Mouse (Mus musculus): Measurements from ENCODE around the gene Adgrv1. TPM values are rescaled to one million over a fixed set of nuclear protein-coding genes. Genes with fewer than 3 reads are reported as not detected.

Gene Adgrv1
- polyA plus RNA-seq, 1 experiment, result under 0.01 TPM

- H3K9me3 ChIP-seq (ENCODE audit: control insufficient read depth, low read length), result no peaks in the 10 kb centered on the region
- H3K4me3 ChIP-seq (replicated peaks), result no peak overlapping the region
- no peaks in the 10 kb centered on the region for H3K36me3 ChIP-seq (ENCODE audit: control insufficient read depth)
- H3K27me3 ChIP-seq (ENCODE audit: control insufficient read depth), result no peaks in the 10 kb centered on the region
- H3K4me1 ChIP-seq (ENCODE audit: control insufficient read depth), result no peaks in the 10 kb centered on the region
- TF ChIP-seq TAL1 (IDR thresholded peaks at IDR 0.05; ENCODE audit: low read length), result no peak
- no peak for TF ChIP-seq GATA1 (IDR thresholded peaks at IDR 0.05; ENCODE audit: low read length)
These were observed 230.8 kb downstream of the Adgrv1 start for GRCm38 (mm10) chr13:81402191-81402590.

DNA sequence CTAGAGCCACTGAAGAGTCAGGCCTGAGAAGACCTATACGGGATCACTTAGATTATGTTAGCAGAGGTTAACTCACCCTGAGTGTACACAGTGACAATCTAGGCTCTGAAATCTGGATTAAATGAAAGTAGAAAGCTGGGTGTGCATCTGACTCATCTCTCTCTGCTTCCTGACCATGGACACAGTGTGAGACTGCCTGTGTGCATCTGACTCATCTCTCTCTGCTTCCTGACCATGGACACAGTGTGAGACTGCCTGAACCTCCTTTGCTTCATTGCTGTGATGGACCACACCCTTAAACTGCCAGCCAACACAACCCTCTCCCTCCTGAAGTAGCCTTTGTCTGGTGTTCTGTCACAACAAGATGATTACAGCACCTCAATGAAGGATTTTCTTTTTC lies 231.2 kb downstream of the Adgrv1 start:
- no peaks in the 10 kb centered on the region for H3K9me3 ChIP-seq (ENCODE audit: control insufficient read depth, low read length)
- TF ChIP-seq TAL1 (IDR thresholded peaks at IDR 0.05; ENCODE audit: low read length), result no peak
- TF ChIP-seq GATA1 (IDR thresholded peaks at IDR 0.05; ENCODE audit: low read length), result no peak

DNA sequence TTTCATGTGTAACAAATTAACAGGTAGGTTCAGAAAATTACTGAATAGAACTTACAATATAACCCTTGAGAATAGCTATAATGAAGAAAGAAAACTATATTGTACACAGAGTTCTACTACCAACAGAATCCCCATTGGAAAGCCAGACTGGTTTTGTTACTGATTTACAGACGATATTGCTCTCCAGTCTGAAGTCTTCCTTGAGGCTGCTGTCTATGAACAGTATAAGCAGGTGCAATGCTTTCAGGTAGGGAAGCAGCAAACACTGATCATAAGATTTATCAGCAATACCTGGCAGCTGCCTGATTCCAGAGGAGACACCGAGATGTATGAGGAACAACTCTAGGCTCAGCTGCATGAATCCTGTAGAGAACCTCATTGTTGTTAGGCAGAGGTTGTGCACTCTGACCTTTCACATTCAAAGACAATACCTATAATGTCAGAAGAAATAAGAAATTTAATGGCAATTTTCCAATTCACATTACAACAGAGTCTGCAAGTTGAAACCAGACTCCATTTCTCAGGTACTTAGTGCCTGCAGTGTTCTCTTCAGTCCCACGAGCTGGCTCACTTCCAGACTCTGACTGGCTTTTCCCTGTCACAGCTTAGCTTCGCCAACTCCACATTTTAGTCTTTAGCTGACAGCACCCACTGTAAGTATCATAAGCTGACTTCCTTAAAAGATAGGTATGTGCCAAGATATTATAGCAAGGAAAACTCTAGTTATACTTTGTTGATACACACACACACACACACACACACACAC lies 247.2 kb downstream of the Adgrv1 start:
- Histone ChIP-seq H3K36me3 (ENCODE audit: control insufficient read depth) (no peaks in the 10 kb centered on the region), H3K4me1 (ENCODE audit: control insufficient read depth) (no peaks in the 10 kb centered on the region), H3K4me3 (replicated peaks) (no peak overlapping the region), H3K9me3 (ENCODE audit: control insufficient read depth, low read length) (no peaks in the 10 kb centered on the region), H3K27me3 (ENCODE audit: control insufficient read depth) (no peaks in the 10 kb centered on the region)
- no peak for TF ChIP-seq GATA1 (IDR thresholded peaks at IDR 0.05; ENCODE audit: low read length)
- no peak for TF ChIP-seq TAL1 (IDR thresholded peaks at IDR 0.05; ENCODE audit: low read length)

More for the DNA sequence above, 231.2 kb downstream of the Adgrv1 start:
- H3K4me1 ChIP-seq (ENCODE audit: control insufficient read depth), result no peaks in the 10 kb centered on the region
- H3K27me3 ChIP-seq (ENCODE audit: control insufficient read depth), result no peaks in the 10 kb centered on the region
- H3K4me3 ChIP-seq (replicated peaks), result no peak overlapping the region
- H3K36me3 ChIP-seq (ENCODE audit: control insufficient read depth), result no peaks in the 10 kb centered on the region

GRCm38 (mm10) chr13:81381835-81382234 lies 251.1 kb downstream of the Adgrv1 start:
- Histone ChIP-seq H3K9me3 (ENCODE audit: control insufficient read depth, low read length) (no peaks in the 10 kb centered on the region), H3K27me3 (ENCODE audit: control insufficient read depth) (no peaks in the 10 kb centered on the region)
- no peak for TF ChIP-seq GATA1 (IDR thresholded peaks at IDR 0.05; ENCODE audit: low read length)
- TF ChIP-seq TAL1 (IDR thresholded peaks at IDR 0.05; ENCODE audit: low read length), result no peak

GRCm38 (mm10) chr13:81370801-81371456 lies 262.0 kb downstream of the Adgrv1 start:
- no peak for TF ChIP-seq GATA1 (IDR thresholded peaks at IDR 0.05; ENCODE audit: low read length)
- TF ChIP-seq TAL1 (IDR thresholded peaks at IDR 0.05; ENCODE audit: low read length), result no peak
- Histone ChIP-seq H3K4me3 (replicated peaks) (no peak overlapping the region), H3K9me3 (ENCODE audit: control insufficient read depth, low read length) (no peaks in the 10 kb centered on the region), H3K27me3 (ENCODE audit: control insufficient read depth) (no peaks in the 10 kb centered on the region), H3K36me3 (ENCODE audit: control insufficient read depth) (no peaks in the 10 kb centered on the region), H3K4me1 (ENCODE audit: control insufficient read depth) (no peaks in the 10 kb centered on the region)

More at GRCm38 (mm10) chr13:81381835-81382234, 251.1 kb downstream of the Adgrv1 start:
- no peak overlapping the region for H3K4me3 ChIP-seq (replicated peaks)
- H3K4me1 ChIP-seq (ENCODE audit: control insufficient read depth), result no peaks in the 10 kb centered on the region
- H3K36me3 ChIP-seq (ENCODE audit: control insufficient read depth), result no peaks in the 10 kb centered on the region

DNA sequence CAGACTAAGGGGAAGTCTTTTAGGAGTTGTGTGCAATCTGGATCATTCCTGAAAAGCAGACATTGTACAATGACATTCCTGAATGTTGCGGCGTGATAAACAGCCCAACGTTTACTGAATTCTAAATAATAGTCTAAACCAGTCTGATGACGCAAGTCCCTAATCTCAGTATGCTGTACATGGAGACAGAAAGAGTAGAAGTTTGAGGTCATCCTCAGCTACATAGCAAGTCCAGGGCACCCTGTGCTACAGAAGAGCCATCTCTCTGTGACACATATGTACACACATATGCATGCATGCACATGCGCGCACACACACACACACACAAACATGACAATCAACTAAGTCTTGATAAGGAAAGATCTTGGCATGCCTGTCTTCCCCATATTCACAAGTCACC lies 262.8 kb downstream of the Adgrv1 start:
- no peak for TF ChIP-seq GATA1 (IDR thresholded peaks at IDR 0.05; ENCODE audit: low read length)
- TF ChIP-seq TAL1 (IDR thresholded peaks at IDR 0.05; ENCODE audit: low read length), result no peak
- H3K9me3 ChIP-seq (ENCODE audit: control insufficient read depth, low read length), result no peaks in the 10 kb centered on the region

GRCm38 (mm10) chr13:81369564-81369963 lies 263.4 kb downstream of the Adgrv1 start:
- no peak for TF ChIP-seq GATA1 (IDR thresholded peaks at IDR 0.05; ENCODE audit: low read length)
- TF ChIP-seq TAL1 (IDR thresholded peaks at IDR 0.05; ENCODE audit: low read length), result no peak
- no peaks in the 10 kb centered on the region for H3K27me3 ChIP-seq (ENCODE audit: control insufficient read depth)
- H3K4me3 ChIP-seq (replicated peaks), result no peak overlapping the region

More for the DNA sequence above, 262.8 kb downstream of the Adgrv1 start:
- Histone ChIP-seq H3K27me3 (ENCODE audit: control insufficient read depth) (no peaks in the 10 kb centered on the region), H3K36me3 (ENCODE audit: control insufficient read depth) (no peaks in the 10 kb centered on the region), H3K4me1 (ENCODE audit: control insufficient read depth) (no peaks in the 10 kb centered on the region), H3K4me3 (replicated peaks) (no peak overlapping the region)

GRCm38 (mm10) chr13:81368987-81369386 lies 264.0 kb downstream of the Adgrv1 start:
- Histone ChIP-seq H3K4me3 (replicated peaks) (no peak overlapping the region), H3K9me3 (ENCODE audit: control insufficient read depth, low read length) (no peaks in the 10 kb centered on the region), H3K4me1 (ENCODE audit: control insufficient read depth) (no peaks in the 10 kb centered on the region), H3K27me3 (ENCODE audit: control insufficient read depth) (no peaks in the 10 kb centered on the region), H3K36me3 (ENCODE audit: control insufficient read depth) (no peaks in the 10 kb centered on the region)
- TF ChIP-seq GATA1 (IDR thresholded peaks at IDR 0.05; ENCODE audit: low read length), result no peak
- no peak for TF ChIP-seq TAL1 (IDR thresholded peaks at IDR 0.05; ENCODE audit: low read length)

More at GRCm38 (mm10) chr13:81369564-81369963, 263.4 kb downstream of the Adgrv1 start:
- no peaks in the 10 kb centered on the region for H3K36me3 ChIP-seq (ENCODE audit: control insufficient read depth)
- H3K4me1 ChIP-seq (ENCODE audit: control insufficient read depth), result no peaks in the 10 kb centered on the region
- no peaks in the 10 kb centered on the region for H3K9me3 ChIP-seq (ENCODE audit: control insufficient read depth, low read length)

DNA sequence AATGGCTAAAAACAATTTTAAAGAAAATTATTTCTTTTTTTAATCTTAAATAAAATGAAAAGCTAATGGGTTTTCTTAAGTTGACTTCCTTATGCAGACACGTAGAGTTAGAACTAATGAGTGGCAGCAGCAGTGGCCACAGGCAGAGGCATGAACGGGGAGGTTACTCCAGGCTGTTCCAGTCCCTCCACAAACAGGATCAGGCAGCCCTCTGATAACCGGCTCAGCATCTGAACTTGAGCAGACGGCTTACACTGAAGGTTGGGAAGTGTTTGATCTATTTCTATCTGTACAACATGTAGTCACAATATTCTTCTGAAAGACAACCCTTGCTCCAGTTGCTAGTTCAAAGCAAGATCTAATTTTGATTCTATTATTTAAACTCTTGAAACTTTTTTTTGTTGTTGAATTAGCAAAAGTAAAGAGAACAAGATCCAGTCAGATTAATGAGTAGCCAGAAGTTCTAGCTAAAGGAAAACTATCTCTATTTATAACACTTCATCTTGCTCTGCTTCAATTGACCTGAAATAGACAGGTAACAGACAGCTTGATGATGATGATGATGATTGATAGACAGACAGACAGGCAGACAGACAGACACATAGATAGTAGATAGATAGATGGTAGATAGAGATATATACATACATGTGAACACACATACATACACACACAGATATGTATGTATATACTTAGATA lies 265.1 kb downstream of the Adgrv1 start:
- Histone ChIP-seq H3K27me3 (ENCODE audit: control insufficient read depth) (no peaks in the 10 kb centered on the region), H3K4me3 (replicated peaks) (no peak overlapping the region), H3K36me3 (ENCODE audit: control insufficient read depth) (no peaks in the 10 kb centered on the region), H3K9me3 (ENCODE audit: control insufficient read depth, low read length) (no peaks in the 10 kb centered on the region), H3K4me1 (ENCODE audit: control insufficient read depth) (no peaks in the 10 kb centered on the region)
- TF ChIP-seq GATA1 (IDR thresholded peaks at IDR 0.05; ENCODE audit: low read length) (no peak), TAL1 (IDR thresholded peaks at IDR 0.05; ENCODE audit: low read length) (no peak)
